Mouse (Mus musculus) intestine, embryonic 16.5 days (tissue): ENCODE data around the gene Pdilt. TPM values are rescaled to one million over a fixed set of nuclear protein-coding genes. Genes with fewer than 3 reads are reported as not detected.

ENCODE experiments used
- ATAC-seq: fragments of 200-750 bp; cut with Nextera tagmentation; 2 replicates; pipeline ENCODE4 v1.8.0; 2017; ENCODE audit warnings: moderate TSS enrichment, moderate library complexity
- H3K27ac ChIP-seq: fragments of 300-500 bp; sonication (generic); 2 replicates; pipeline ENCODE4 v1.5.1; 2014; ENCODE audit warnings: mild to moderate bottlenecking, low read length
- H3K27me3 ChIP-seq: fragments of 300-500 bp; sonication (generic); replicated peaks from 2 replicates; pipeline ENCODE4 v1.6.1; 2014; ENCODE audit warnings: low read length, control low read depth, mixed read lengths; ENCODE audit not compliant: control insufficient read depth, insufficient read depth
- H3K36me3 ChIP-seq: fragments of 300-500 bp; sonication (generic); 2 replicates; pipeline ENCODE4 v1.6.1; 2014; ENCODE audit warnings: low read length, control low read depth; ENCODE audit not compliant: control insufficient read depth, insufficient read depth
- H3K4me1 ChIP-seq: fragments of 300-500 bp; sonication (generic); 2 replicates; pipeline ENCODE4 v1.6.1; 2014; ENCODE audit warnings: low read length, control low read depth, mixed read lengths; ENCODE audit not compliant: control insufficient read depth, insufficient read depth
- H3K4me2 ChIP-seq: fragments of 300-500 bp; sonication (generic); 2 replicates; pipeline ENCODE4 v1.6.1; 2014; ENCODE audit warnings: low read depth, low read length, control low read depth
- H3K4me3 ChIP-seq: fragments of 300-500 bp; sonication (generic); 2 replicates; pipeline ENCODE4 v1.5.1; 2014; ENCODE audit warnings: mild to moderate bottlenecking, low read length
- H3K9ac ChIP-seq: fragments of 300-500 bp; sonication (generic); 2 replicates; pipeline ENCODE4 v1.6.1; 2014; ENCODE audit warnings: low read depth, low read length
- H3K9me3 ChIP-seq: fragments of 300-500 bp; sonication (generic); 2 replicates; pipeline ENCODE4 v1.6.1; 2016; ENCODE audit warnings: low read length, control low read depth; ENCODE audit not compliant: control insufficient read depth
- WGBS: fragments of 180-500 bp; shearing (Covaris S2); extraction: QIAGEN DNeasy Blood & Tissue Kit; methylation state at CpG from one replicate; pipeline ENCODE4 v1.1.7; 2014; 5-methylcytosine and 5-hydroxymethylcytosine counted together
- polyA plus RNA-seq: library from polyadenylated mRNA; unstranded; fragments of >200 nt; fragmentation: Nextera tagmentation; extraction: Ambion mirVana; gene quantifications from 2 replicates; pipeline ENCODE4 v1.2.1, GENCODE M21; 2015

Gene Pdilt
- polyA plus RNA-seq, 1 experiment from 2014 or later, result not detected

- Histone ChIP-seq H3K4me3 (no peak within 1 kb of the TSS), H3K27ac (no peak within 1 kb of the TSS), H3K27me3 (no peaks in the 10 kb centered on the region), H3K9ac (no peak within 1 kb of the TSS), H3K9me3 (no peaks in the 10 kb centered on the region), H3K36me3 (no peaks in the 10 kb centered on the region), H3K4me2 (no peak within 1 kb of the TSS), H3K4me1 (no peaks in the 10 kb centered on the region)
- ATAC-seq, result no peak
- WGBS, result 67% methylated on average over 5 of the region's 5 CpGs
Measured at GRCm38 (mm10) chr7:119519163-119519562, 4.1 kb downstream of the Pdilt start, which contains the start of gene Acsm5. Gene Acsm5, plus strand, starts transcription at chr7:119519463.

- 66% methylated on average over 7 of the region's 7 CpGs for WGBS
- H3K4me1 ChIP-seq, result no peaks in the 10 kb centered on the region
- H3K4me2 ChIP-seq, result no peak overlapping the region
- H3K27me3 ChIP-seq, result no peaks in the 10 kb centered on the region; the same call in 1 of the 2 replicates
- H3K36me3 ChIP-seq, result no peaks in the 10 kb centered on the region
- H3K9me3 ChIP-seq, result no peaks in the 10 kb centered on the region
- no peak overlapping the region for H3K9ac ChIP-seq
- H3K27ac ChIP-seq, result no peak overlapping the region
- ATAC-seq, result peak; percentile 89
- no peak overlapping the region for H3K4me3 ChIP-seq
Measured at GRCm38 (mm10) chr7:119516272-119516558, 7.1 kb downstream of the Pdilt start.

GRCm38 (mm10) chr7:119515492-119516271 lies 7.6 kb downstream of the Pdilt start:
- Histone ChIP-seq H3K27me3 (no peaks in the 10 kb centered on the region; the same call in 1 of the 2 replicates), H3K9me3 (no peaks in the 10 kb centered on the region)
- peak; percentile 60 for ATAC-seq

GRCm38 (mm10) chr7:119513056-119513455 lies 10.2 kb downstream of the Pdilt start:
- H3K4me1 ChIP-seq, result no peaks in the 10 kb centered on the region
- no peak overlapping the region for H3K9ac ChIP-seq
- ATAC-seq, result no peak
- no peaks in the 10 kb centered on the region for H3K9me3 ChIP-seq
- no peaks in the 10 kb centered on the region for H3K36me3 ChIP-seq
- no peaks in the 10 kb centered on the region; the same call in 1 of the 2 replicates for H3K27me3 ChIP-seq
- no peak overlapping the region for H3K4me3 ChIP-seq
- no peak overlapping the region for H3K4me2 ChIP-seq
- H3K27ac ChIP-seq, result no peak overlapping the region
- WGBS, result 25% methylated on average over 7 of the region's 7 CpGs

More at GRCm38 (mm10) chr7:119515492-119516271, 7.6 kb downstream of the Pdilt start:
- H3K4me1 ChIP-seq, result no peaks in the 10 kb centered on the region
- no peaks in the 10 kb centered on the region for H3K36me3 ChIP-seq
- H3K4me3 ChIP-seq, result no peak overlapping the region
- H3K9ac ChIP-seq, result no peak overlapping the region
- no peak overlapping the region for H3K27ac ChIP-seq
- WGBS, result 61% methylated on average over 10 of the region's 10 CpGs
- H3K4me2 ChIP-seq, result no peak overlapping the region

GRCm38 (mm10) chr7:119511143-119511542 lies 12.1 kb downstream of the Pdilt start:
- no peaks in the 10 kb centered on the region for H3K4me1 ChIP-seq
- ATAC-seq, result no peak
- no peak overlapping the region for H3K4me3 ChIP-seq
- H3K9me3 ChIP-seq, result no peaks in the 10 kb centered on the region
- no peak overlapping the region for H3K9ac ChIP-seq
- 78% methylated on average over 4 of the region's 4 CpGs for WGBS
- H3K36me3 ChIP-seq, result no peaks in the 10 kb centered on the region
- no peak overlapping the region for H3K4me2 ChIP-seq
- H3K27ac ChIP-seq, result no peak overlapping the region
- H3K27me3 ChIP-seq, result no peaks in the 10 kb centered on the region; the same call in 1 of the 2 replicates

- no peak overlapping the region for H3K4me2 ChIP-seq
- no peak for ATAC-seq
- no peaks in the 10 kb centered on the region for H3K9me3 ChIP-seq
- no peaks in the 10 kb centered on the region for H3K36me3 ChIP-seq
- no peak overlapping the region for H3K9ac ChIP-seq
- no peak overlapping the region for H3K27ac ChIP-seq
- WGBS, result 83% methylated on average over 4 of the region's 4 CpGs
- H3K4me1 ChIP-seq, result no peaks in the 10 kb centered on the region
- no peaks in the 10 kb centered on the region for H3K27me3 ChIP-seq
- no peak overlapping the region for H3K4me3 ChIP-seq
Measured at GRCm38 (mm10) chr7:119490041-119490780, 33.1 kb downstream of the Pdilt start.

- no peaks in the 10 kb centered on the region for H3K36me3 ChIP-seq
- H3K4me2 ChIP-seq, result no peak overlapping the region
- H3K27me3 ChIP-seq, result no peaks in the 10 kb centered on the region
- no peak for ATAC-seq
- no peaks in the 10 kb centered on the region for H3K4me1 ChIP-seq
- H3K9me3 ChIP-seq, result no peaks in the 10 kb centered on the region
- WGBS, result 80% methylated on average over 5 of the region's 5 CpGs
- no peak overlapping the region for H3K4me3 ChIP-seq
- no peak overlapping the region for H3K9ac ChIP-seq
- no peak overlapping the region for H3K27ac ChIP-seq
Measured at GRCm38 (mm10) chr7:119486683-119487082, 36.6 kb downstream of the Pdilt start.

GRCm38 (mm10) chr7:119484154-119484553 lies 39.1 kb downstream of the Pdilt start:
- 85% methylated on average over 4 of the region's 4 CpGs for WGBS

GRCm38 (mm10) chr7:119479256-119479655 lies 44.0 kb downstream of the Pdilt start, which contains the start of gene Umod:
Gene Umod, minus strand, starts transcription at chr7:119479282.
- no peaks in the 10 kb centered on the region for H3K4me1 ChIP-seq
- H3K9me3 ChIP-seq, result no peaks in the 10 kb centered on the region
- no peak within 1 kb of the TSS for H3K9ac ChIP-seq
- H3K4me3 ChIP-seq, result no peak within 1 kb of the TSS
- H3K4me2 ChIP-seq, result no peak within 1 kb of the TSS
- H3K27ac ChIP-seq, result no peak within 1 kb of the TSS
- H3K27me3 ChIP-seq, result no peaks in the 10 kb centered on the region
- ATAC-seq, result no peak
- no peaks in the 10 kb centered on the region for H3K36me3 ChIP-seq

More at GRCm38 (mm10) chr7:119484154-119484553, 39.1 kb downstream of the Pdilt start:
- Histone ChIP-seq H3K36me3 (no peaks in the 10 kb centered on the region), H3K27me3 (no peaks in the 10 kb centered on the region), H3K27ac (no peak overlapping the region), H3K4me3 (no peak overlapping the region), H3K9me3 (no peaks in the 10 kb centered on the region), H3K9ac (no peak overlapping the region), H3K4me2 (no peak overlapping the region), H3K4me1 (no peaks in the 10 kb centered on the region)
- ATAC-seq, result no peak
